Mouse (Mus musculus) G1E (cell line): ENCODE measurements around the gene Lypla2.

Experiments
- CTCF ChIP-seq: IDR thresholded peaks from 2 replicates; pipeline ENCODE4 v1.5.1; 2012; ENCODE audit warnings: low read depth, low read length, inconsistent platforms, mixed read lengths
- GATA1 ChIP-seq: IDR thresholded peaks from 2 replicates; pipeline ENCODE4 v1.6.1; 2012; ENCODE audit warnings: borderline replicate concordance, low read length, inconsistent platforms, mixed read lengths

- TF ChIP-seq CTCF (no peak), GATA1 (no peak)
Measured at GRCm38 (mm10) chr4:135928376-135928775, 44.0 kb downstream of the Lypla2 start.
